Mouse (Mus musculus): ENCODE results near the gene Aip. TPM values are rescaled to one million over a fixed set of nuclear protein-coding genes. Genes with fewer than 3 reads are reported as not detected.
"Not testable (repeated sequence)": the region's sequence is repeated elsewhere in the genome, so short reads cannot be mapped to it uniquely, and the experiment has no call there.

Gene Aip
- polyA plus RNA-seq, 1 experiment from 2014 or later: 68.3 TPM

GRCm38 (mm10) chr19:4125268-4125667 is 390 bp downstream of the Aip start:
- H3K36me3 ChIP-seq (replicated peaks; ENCODE audit: control insufficient read depth, insufficient read depth, low read depth, low read length); H3K27me3 ChIP-seq (ENCODE audit: control insufficient read depth, insufficient read depth, low read length); H3K4me1 ChIP-seq (ENCODE audit: control insufficient read depth, insufficient read depth, low read length); H3K9me3 ChIP-seq (replicated peaks; ENCODE audit: control insufficient read depth, low read length); DNase-seq (ENCODE audit: low spot score); H3K27ac ChIP-seq (replicated peaks; ENCODE audit: low read depth, low read length): not testable (repeated sequence)
- ATAC-seq (replicated peaks; ENCODE audit: insufficient number of reproducible peaks, low FRiP score, low TSS enrichment, low read depth): peak; percentile 31
- 18% methylated on average over 4 of the region's 4 CpGs for WGBS
- peak overlapping the region; percentile 39; the same call in 1 of the 2 replicates for H3K9ac ChIP-seq (replicated peaks; ENCODE audit: low read length)
- H3K4me3 ChIP-seq (ENCODE audit: low read depth, low read length): peak overlapping the region; percentile 78
- H3K4me2 ChIP-seq (ENCODE audit: low read depth, low read length): peak overlapping the region; percentile 19

- Histone ChIP-seq H3K4me2 (ENCODE audit: low read depth, low read length) (no peak overlapping the region), H3K36me3 (replicated peaks; ENCODE audit: control insufficient read depth, insufficient read depth, low read depth, low read length) (no peaks in the 10 kb centered on the region), H3K9me3 (replicated peaks; ENCODE audit: control insufficient read depth, low read length) (no peaks in the 10 kb centered on the region), H3K27me3 (ENCODE audit: control insufficient read depth, insufficient read depth, low read length) (no peaks in the 10 kb centered on the region), H3K4me1 (ENCODE audit: control insufficient read depth, insufficient read depth, low read length) (peaks cover 2% of the 10 kb centered on the region), H3K27ac (replicated peaks; ENCODE audit: low read depth, low read length) (no peak overlapping the region), H3K4me3 (ENCODE audit: low read depth, low read length) (no peak overlapping the region), H3K9ac (replicated peaks; ENCODE audit: low read length) (no peak overlapping the region)
- ATAC-seq (replicated peaks; ENCODE audit: insufficient number of reproducible peaks, low FRiP score, low TSS enrichment, low read depth): no peak
- WGBS: 69% methylated on average over 4 of the region's 4 CpGs
- DNase-seq (ENCODE audit: low spot score): no peak
Measured at GRCm38 (mm10) chr19:4124432-4124831, 1.2 kb downstream of the Aip start.

GRCm38 (mm10) chr19:4122411-4123370 is 3.0 kb downstream of the Aip start:
- no peak overlapping the region for H3K27ac ChIP-seq (replicated peaks; ENCODE audit: low read depth, low read length)
- no peak overlapping the region for H3K9ac ChIP-seq (replicated peaks; ENCODE audit: low read length)
- peaks cover 2% of the 10 kb centered on the region for H3K4me1 ChIP-seq (ENCODE audit: control insufficient read depth, insufficient read depth, low read length)
- no peak overlapping the region for H3K4me3 ChIP-seq (ENCODE audit: low read depth, low read length)
- DNase-seq (ENCODE audit: low spot score) (no peak), ATAC-seq (replicated peaks; ENCODE audit: insufficient number of reproducible peaks, low FRiP score, low TSS enrichment, low read depth) (no peak)
- H3K27me3 ChIP-seq (ENCODE audit: control insufficient read depth, insufficient read depth, low read length): no peaks in the 10 kb centered on the region
- no peaks in the 10 kb centered on the region for H3K36me3 ChIP-seq (replicated peaks; ENCODE audit: control insufficient read depth, insufficient read depth, low read depth, low read length)
- no peak overlapping the region for H3K4me2 ChIP-seq (ENCODE audit: low read depth, low read length)
- 84% methylated on average over 7 of the region's 7 CpGs for WGBS
- no peaks in the 10 kb centered on the region for H3K9me3 ChIP-seq (replicated peaks; ENCODE audit: control insufficient read depth, low read length)

- not testable (repeated sequence) for H3K9me3 ChIP-seq (replicated peaks; ENCODE audit: control insufficient read depth, low read length); H3K4me2 ChIP-seq (ENCODE audit: low read depth, low read length); H3K9ac ChIP-seq (replicated peaks; ENCODE audit: low read length); H3K27me3 ChIP-seq (ENCODE audit: control insufficient read depth, insufficient read depth, low read length); H3K4me3 ChIP-seq (ENCODE audit: low read depth, low read length); H3K36me3 ChIP-seq (replicated peaks; ENCODE audit: control insufficient read depth, insufficient read depth, low read depth, low read length); H3K4me1 ChIP-seq (ENCODE audit: control insufficient read depth, insufficient read depth, low read length); ATAC-seq (replicated peaks; ENCODE audit: insufficient number of reproducible peaks, low FRiP score, low TSS enrichment, low read depth); H3K27ac ChIP-seq (replicated peaks; ENCODE audit: low read depth, low read length); DNase-seq (ENCODE audit: low spot score)
- 61% methylated on average over 6 of the region's 6 CpGs for WGBS
Measured at GRCm38 (mm10) chr19:4121896-4122295, 3.8 kb downstream of the Aip start.

GRCm38 (mm10) chr19:4121097-4121805 is 4.4 kb downstream of the Aip start:
- no peaks in the 10 kb centered on the region for H3K4me1 ChIP-seq (ENCODE audit: control insufficient read depth, insufficient read depth, low read length)
- peak; percentile 99 for DNase-seq (ENCODE audit: low spot score)
- 3% methylated on average over 38 of the region's 38 CpGs for WGBS
- H3K36me3 ChIP-seq (replicated peaks; ENCODE audit: control insufficient read depth, insufficient read depth, low read depth, low read length): no peaks in the 10 kb centered on the region; the same call in 1 of the 2 replicates
- H3K27ac ChIP-seq (replicated peaks; ENCODE audit: low read depth, low read length): 0 out of 2 replicates have a peak overlapping the region, but pooled peaks have one; percentile 32
- peak; percentile 55 for ATAC-seq (replicated peaks; ENCODE audit: insufficient number of reproducible peaks, low FRiP score, low TSS enrichment, low read depth)
- peak overlapping the region; percentile 48 for H3K4me2 ChIP-seq (ENCODE audit: low read depth, low read length)
- peak overlapping the region; percentile 38 for H3K4me3 ChIP-seq (ENCODE audit: low read depth, low read length)
- H3K27me3 ChIP-seq (ENCODE audit: control insufficient read depth, insufficient read depth, low read length): no peaks in the 10 kb centered on the region
- peak overlapping the region; percentile 66 for H3K9ac ChIP-seq (replicated peaks; ENCODE audit: low read length)
- no peaks in the 10 kb centered on the region for H3K9me3 ChIP-seq (replicated peaks; ENCODE audit: control insufficient read depth, low read length)

GRCm38 (mm10) chr19:4120496-4120895 is 5.2 kb downstream of the Aip start:
- WGBS: 96% methylated on average over 2 of the region's 2 CpGs
- ATAC-seq (replicated peaks; ENCODE audit: insufficient number of reproducible peaks, low FRiP score, low TSS enrichment, low read depth) (no peak), DNase-seq (ENCODE audit: low spot score) (no peak)
- Histone ChIP-seq H3K27ac (replicated peaks; ENCODE audit: low read depth, low read length) (no peak overlapping the region), H3K27me3 (ENCODE audit: control insufficient read depth, insufficient read depth, low read length) (no peaks in the 10 kb centered on the region), H3K9ac (replicated peaks; ENCODE audit: low read length) (no peak overlapping the region), H3K9me3 (replicated peaks; ENCODE audit: control insufficient read depth, low read length) (no peaks in the 10 kb centered on the region), H3K4me1 (ENCODE audit: control insufficient read depth, insufficient read depth, low read length) (no peaks in the 10 kb centered on the region), H3K36me3 (replicated peaks; ENCODE audit: control insufficient read depth, insufficient read depth, low read depth, low read length) (no peaks in the 10 kb centered on the region; the same call in 1 of the 2 replicates), H3K4me2 (ENCODE audit: low read depth, low read length) (peak overlapping the region; percentile 48; the same call in 1 of the 2 replicates), H3K4me3 (ENCODE audit: low read depth, low read length) (peak overlapping the region; percentile 38; the same call in 1 of the 2 replicates)

- no peaks in the 10 kb centered on the region for H3K9me3 ChIP-seq (replicated peaks; ENCODE audit: control insufficient read depth, low read length)
- H3K4me3 ChIP-seq (ENCODE audit: low read depth, low read length): no peak overlapping the region
- no peak overlapping the region for H3K27ac ChIP-seq (replicated peaks; ENCODE audit: low read depth, low read length)
- H3K4me1 ChIP-seq (ENCODE audit: control insufficient read depth, insufficient read depth, low read length): no peaks in the 10 kb centered on the region
- H3K9ac ChIP-seq (replicated peaks; ENCODE audit: low read length): no peak overlapping the region
- DNase-seq (ENCODE audit: low spot score): no peak
- 90% methylated on average over 6 of the region's 6 CpGs for WGBS
- no peak for ATAC-seq (replicated peaks; ENCODE audit: insufficient number of reproducible peaks, low FRiP score, low TSS enrichment, low read depth)
- H3K4me2 ChIP-seq (ENCODE audit: low read depth, low read length): no peak overlapping the region
- no peaks in the 10 kb centered on the region; the same call in 1 of the 2 replicates for H3K36me3 ChIP-seq (replicated peaks; ENCODE audit: control insufficient read depth, insufficient read depth, low read depth, low read length)
- H3K27me3 ChIP-seq (ENCODE audit: control insufficient read depth, insufficient read depth, low read length): no peaks in the 10 kb centered on the region
Measured at GRCm38 (mm10) chr19:4119716-4120487, 5.8 kb downstream of the Aip start.
